Mouse (Mus musculus) C2C12 (cell line): ENCODE measurements at regions not wholly inside any gene's neighbourhood (a gene's known extent, or its start where the extent isn't known, plus 50 kb on each side); places are given as distances from the start of the nearest gene placed in this dataset.

Experiments used
- CTCF ChIP-seq: IDR thresholded peaks from one replicate; pipeline ENCODE4 v1.5.1; 2011; ENCODE audit not compliant: control insufficient read depth, insufficient read depth, insufficient read length
- MAX ChIP-seq: IDR thresholded peaks from one replicate; pipeline ENCODE4 v1.6.1; 2011; ENCODE audit warnings: mild to moderate bottlenecking, control low read depth
- MYOD1 ChIP-seq: IDR thresholded peaks from one replicate; pipeline ENCODE4 v1.6.1; 2011; ENCODE audit warnings: low read depth; ENCODE audit not compliant: control insufficient read depth, insufficient read length
- USF1 ChIP-seq: IDR thresholded peaks from one replicate; pipeline ENCODE4 v1.6.1; 2011; ENCODE audit warnings: low read depth, mild to moderate bottlenecking, control low read depth, moderate library complexity

DNA sequence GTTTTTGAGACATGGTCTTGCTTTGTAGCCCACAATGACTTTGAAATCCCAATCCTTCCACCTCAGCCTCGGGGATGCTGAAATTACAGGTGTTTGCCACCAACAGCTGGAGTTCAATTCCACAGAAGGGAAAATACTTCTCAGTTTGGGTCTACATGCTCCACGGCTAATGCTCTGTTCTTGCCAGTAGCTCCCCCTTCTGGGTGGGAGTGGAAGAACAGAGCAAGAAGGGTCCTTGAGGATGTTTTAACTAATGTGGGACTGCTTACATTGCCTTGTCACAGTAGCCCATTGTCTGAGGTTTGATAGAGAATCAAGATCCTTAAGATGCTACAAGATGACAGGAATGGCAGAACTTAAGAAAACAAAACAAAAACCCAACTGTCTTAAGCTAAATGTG lies 86.2 kb downstream of the 4930444P10Rik start:
- TF ChIP-seq CTCF, result no peak
- no peak for TF ChIP-seq MYOD1
- no peak for TF ChIP-seq USF1
- no peak for TF ChIP-seq MAX
